Mouse (Mus musculus) forebrain, embryonic 11.5 days (tissue): ENCODE data around the gene Becn1. TPM values are rescaled to one million over a fixed set of nuclear protein-coding genes. Genes with fewer than 3 reads are reported as not detected.
A peak's percentile ranks its signal among the peaks of the same experiment; 100 is the strongest.

Experiments used
- ATAC-seq: fragments of 200-750 bp; cut with Nextera tagmentation; replicated peaks from 2 replicates; pipeline ENCODE4 v1.8.0; 2017; ENCODE audit warnings: moderate TSS enrichment; ENCODE audit not compliant: low FRiP score
- DNase-seq: peaks from one replicate; pipeline ENCODE4 v3.0.0-alpha.2; 2017; ENCODE audit warnings: low spot score
- H3K27ac ChIP-seq: fragments of 300-500 bp; sonication (generic); 2 replicates; pipeline ENCODE4 v1.5.1; 2014; ENCODE audit warnings: low read depth, low read length
- H3K27me3 ChIP-seq: fragments of 300-500 bp; sonication (generic); 2 replicates; pipeline ENCODE4 v1.6.1; 2014; ENCODE audit warnings: mild to moderate bottlenecking, low read length, mixed read lengths; ENCODE audit not compliant: control insufficient read depth, insufficient read depth
- H3K36me3 ChIP-seq: fragments of 300-500 bp; sonication (generic); 2 replicates; pipeline ENCODE4 v1.6.1; 2014; ENCODE audit warnings: mild to moderate bottlenecking, low read length, moderate library complexity, mixed read lengths; ENCODE audit not compliant: control insufficient read depth, insufficient read depth
- H3K4me1 ChIP-seq: fragments of 300-500 bp; sonication (generic); replicated peaks from 2 replicates; pipeline ENCODE4 v1.6.1; 2014; ENCODE audit warnings: low read length, mixed read lengths; ENCODE audit not compliant: control insufficient read depth, insufficient read depth
- H3K4me2 ChIP-seq: fragments of 300-500 bp; sonication (generic); 2 replicates; pipeline ENCODE4 v1.6.1; 2014; ENCODE audit warnings: low read depth, mild to moderate bottlenecking, low read length, moderate library complexity, mixed read lengths; ENCODE audit not compliant: severe bottlenecking
- H3K4me3 ChIP-seq: fragments of 300-500 bp; sonication (generic); 2 replicates; pipeline ENCODE4 v1.5.1; 2014; ENCODE audit warnings: low read depth, low read length
- H3K9ac ChIP-seq: fragments of 300-500 bp; sonication (generic); 2 replicates; pipeline ENCODE4 v1.6.1; 2014; ENCODE audit warnings: low read length
- H3K9me3 ChIP-seq: fragments of 300-500 bp; sonication (generic); 2 replicates; pipeline ENCODE4 v1.6.1; 2016; ENCODE audit warnings: low read length, mixed read lengths; ENCODE audit not compliant: control insufficient read depth
- WGBS: fragments of 180-500 bp; shearing (Covaris S2); extraction: QIAGEN DNeasy Blood & Tissue Kit; methylation state at CpG from one replicate; pipeline ENCODE4 v1.1.7; 2014; 5-methylcytosine and 5-hydroxymethylcytosine counted together
- polyA plus RNA-seq: library from polyadenylated mRNA; unstranded; fragments of >200 nt; fragmentation: Nextera tagmentation; extraction: Ambion mirVana; gene quantifications from 2 replicates; pipeline ENCODE4 v1.2.1, GENCODE M21; 2014

The Becn1 gene
- polyA plus RNA-seq, 1 experiment from 2014 or later = 159 TPM

DNA sequence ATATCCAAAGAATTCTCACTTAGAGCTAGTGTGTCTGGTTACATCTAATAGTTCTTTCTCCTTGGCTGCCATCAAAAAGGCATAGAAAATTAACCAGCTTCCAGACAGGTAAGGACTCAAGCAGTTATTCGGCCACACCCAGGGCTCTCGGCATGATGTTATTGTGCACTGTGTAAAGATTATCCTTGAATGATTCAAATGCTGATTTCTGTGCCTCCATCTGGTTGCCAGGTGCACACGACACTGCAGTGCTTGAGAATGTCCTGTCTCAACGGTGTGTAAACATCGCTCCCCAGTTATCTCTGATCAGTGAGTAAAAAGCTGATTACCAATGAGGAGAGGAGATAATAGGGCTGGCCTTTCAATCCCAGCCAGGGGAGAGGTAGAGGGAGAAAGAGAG, 5.7 kb upstream of the Becn1 start:
- H3K36me3 ChIP-seq = no peaks in the 10 kb centered on the region
- ATAC-seq (no peak), DNase-seq (no peak)
- no peak overlapping the region for H3K27ac ChIP-seq
- H3K4me1 ChIP-seq = no peaks in the 10 kb centered on the region
- H3K9me3 ChIP-seq = no peaks in the 10 kb centered on the region
- H3K9ac ChIP-seq = no peak overlapping the region
- no peaks in the 10 kb centered on the region for H3K27me3 ChIP-seq
- H3K4me2 ChIP-seq = no peak overlapping the region
- WGBS = 46% methylated on average over 5 of the region's 5 CpGs
- H3K4me3 ChIP-seq = no peak overlapping the region

DNA sequence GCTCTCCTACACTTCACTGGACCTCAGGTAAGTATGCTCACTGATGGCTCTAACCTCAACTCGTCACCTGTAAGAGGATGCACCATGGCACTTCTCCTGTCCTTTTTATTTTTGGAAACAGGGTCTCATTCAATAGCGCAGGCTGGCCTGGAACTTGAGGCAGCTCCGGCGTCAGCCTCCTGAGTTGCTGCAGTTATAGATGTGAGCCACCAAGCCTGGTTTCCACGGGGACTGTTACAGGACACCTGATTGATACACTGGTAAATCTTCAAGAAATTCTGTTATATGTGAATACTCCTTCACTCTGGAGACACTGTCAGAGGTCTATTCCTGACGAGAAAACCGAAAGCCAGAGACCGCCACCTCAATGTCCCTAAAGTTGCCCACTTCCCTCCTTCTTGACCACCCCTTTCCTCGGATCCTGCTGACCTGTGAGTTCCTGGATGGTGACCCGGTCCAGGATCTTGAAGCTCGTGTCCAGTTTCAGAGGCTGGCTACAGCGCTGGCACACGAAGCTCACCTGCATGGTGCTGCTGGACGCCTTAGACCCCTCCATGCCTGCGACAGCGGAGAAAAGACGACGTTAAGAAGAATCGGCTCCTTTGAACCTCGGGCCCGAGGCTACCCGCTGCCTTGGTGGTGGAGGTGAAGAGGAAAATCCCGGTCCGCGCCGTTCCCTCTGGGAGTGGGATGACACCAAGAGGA, 635 bp downstream of the Becn1 start:
- Histone ChIP-seq H3K9ac (peak overlapping the region; percentile 82), H3K36me3 (no peaks in the 10 kb centered on the region), H3K4me2 (peak overlapping the region; percentile 99), H3K9me3 (no peaks in the 10 kb centered on the region), H3K4me3 (peak overlapping the region; percentile 90), H3K27ac (no peak overlapping the region), H3K4me1 (peaks cover 8% of the 10 kb centered on the region), H3K27me3 (no peaks in the 10 kb centered on the region)
- 13% methylated on average over 26 of the region's 26 CpGs for WGBS
- ATAC-seq = no peak
- no peak for DNase-seq

- Histone ChIP-seq H3K4me3 (no peak overlapping the region; the same call in 1 of the 2 replicates), H3K9me3 (no peaks in the 10 kb centered on the region), H3K4me2 (peak overlapping the region; percentile 99), H3K4me1 (peaks cover 8% of the 10 kb centered on the region), H3K9ac (no peak overlapping the region), H3K27me3 (no peaks in the 10 kb centered on the region), H3K36me3 (no peaks in the 10 kb centered on the region), H3K27ac (no peak overlapping the region)
- ATAC-seq = no peak
- no peak for DNase-seq
- WGBS = 65% methylated on average over 7 of the region's 7 CpGs
These were observed 1.2 kb downstream of the Becn1 start for GRCm38 (mm10) chr11:101300881-101301280.

DNA sequence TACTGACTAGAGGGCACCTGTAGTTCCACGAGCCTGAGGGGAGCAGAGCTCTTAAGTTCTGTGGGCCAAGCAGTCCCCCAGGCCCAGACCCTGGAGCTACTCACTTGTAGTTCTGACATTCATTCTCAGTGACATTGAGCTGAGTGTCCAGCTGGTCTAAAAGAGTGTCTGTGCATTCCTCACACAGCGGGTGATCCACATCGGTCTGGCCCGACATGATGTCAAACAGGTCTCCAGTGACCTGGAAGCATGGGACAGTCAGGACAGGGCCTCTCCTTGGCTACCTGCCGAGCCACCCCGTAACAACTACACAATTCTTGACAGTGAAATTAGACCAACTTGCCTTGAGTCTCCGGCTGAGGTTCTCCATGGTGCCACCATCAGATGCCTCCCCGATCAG, 6.9 kb downstream of the Becn1 start:
- WGBS = 89% methylated on average over 8 of the region's 8 CpGs
- ATAC-seq = no peak
- no peaks in the 10 kb centered on the region for H3K4me1 ChIP-seq
- no peak for DNase-seq
- H3K4me2 ChIP-seq = no peak overlapping the region
- H3K36me3 ChIP-seq = peaks cover 2% of the 10 kb centered on the region
- no peak overlapping the region for H3K9ac ChIP-seq
- no peak overlapping the region for H3K27ac ChIP-seq
- no peaks in the 10 kb centered on the region for H3K27me3 ChIP-seq
- H3K9me3 ChIP-seq = no peaks in the 10 kb centered on the region
- no peak overlapping the region for H3K4me3 ChIP-seq

- no peak for ATAC-seq
- no peaks in the 10 kb centered on the region for H3K4me1 ChIP-seq
- DNase-seq = no peak
- WGBS = 93% methylated on average over 8 of the region's 8 CpGs
- H3K9me3 ChIP-seq = no peaks in the 10 kb centered on the region
- no peak overlapping the region for H3K4me2 ChIP-seq
- no peak overlapping the region for H3K9ac ChIP-seq
- H3K27ac ChIP-seq = no peak overlapping the region
- H3K27me3 ChIP-seq = no peaks in the 10 kb centered on the region
- peaks cover 8% of the 10 kb centered on the region for H3K36me3 ChIP-seq
- H3K4me3 ChIP-seq = no peak overlapping the region
These were observed 10.9 kb downstream of the Becn1 start for GRCm38 (mm10) chr11:101291231-101291630.

- ATAC-seq = no peak
- 90% methylated on average over 9 of the region's 9 CpGs for WGBS
- 0 out of 2 replicates have a peak, but pooled peaks cover under 1% of the 10 kb centered on the region for H3K27me3 ChIP-seq
- no peak overlapping the region for H3K4me2 ChIP-seq
- H3K36me3 ChIP-seq = peaks cover 8% of the 10 kb centered on the region; the same call in 1 of the 2 replicates
- H3K9me3 ChIP-seq = no peaks in the 10 kb centered on the region
- H3K4me1 ChIP-seq = 0 out of 2 replicates have a peak, but pooled peaks cover 2% of the 10 kb centered on the region
- no peak overlapping the region for H3K9ac ChIP-seq
- no peak overlapping the region for H3K27ac ChIP-seq
- no peak for DNase-seq
- H3K4me3 ChIP-seq = no peak overlapping the region
These were observed 14.8 kb downstream of the Becn1 start for GRCm38 (mm10) chr11:101287306-101287705.

GRCm38 (mm10) chr11:101283805-101284204, 18.3 kb downstream of the Becn1 start:
- Histone ChIP-seq H3K36me3 (peaks cover 3% of the 10 kb centered on the region; the same call in 1 of the 2 replicates), H3K4me1 (peaks cover 2% of the 10 kb centered on the region; the same call in 1 of the 2 replicates), H3K27ac (no peak overlapping the region), H3K4me3 (no peak overlapping the region), H3K9ac (no peak overlapping the region), H3K27me3 (peaks cover 5% of the 10 kb centered on the region; the same call in 1 of the 2 replicates), H3K4me2 (no peak overlapping the region), H3K9me3 (no peaks in the 10 kb centered on the region)
- DNase-seq (no peak), ATAC-seq (no peak)
- 75% methylated on average over 4 of the region's 4 CpGs for WGBS

- Histone ChIP-seq H3K4me1 (peaks cover 3% of the 10 kb centered on the region), H3K9ac (no peak overlapping the region), H3K27ac (no peak overlapping the region), H3K27me3 (peaks cover 5% of the 10 kb centered on the region; the same call in 1 of the 2 replicates), H3K4me3 (no peak overlapping the region), H3K9me3 (no peaks in the 10 kb centered on the region), H3K36me3 (peaks cover 3% of the 10 kb centered on the region; the same call in 1 of the 2 replicates), H3K4me2 (no peak overlapping the region)
- DNase-seq = peak; percentile 55
- ATAC-seq = no peak
- WGBS = 14% methylated on average over 5 of the region's 5 CpGs
These were observed 19.2 kb downstream of the Becn1 start for GRCm38 (mm10) chr11:101282896-101283295.

DNA sequence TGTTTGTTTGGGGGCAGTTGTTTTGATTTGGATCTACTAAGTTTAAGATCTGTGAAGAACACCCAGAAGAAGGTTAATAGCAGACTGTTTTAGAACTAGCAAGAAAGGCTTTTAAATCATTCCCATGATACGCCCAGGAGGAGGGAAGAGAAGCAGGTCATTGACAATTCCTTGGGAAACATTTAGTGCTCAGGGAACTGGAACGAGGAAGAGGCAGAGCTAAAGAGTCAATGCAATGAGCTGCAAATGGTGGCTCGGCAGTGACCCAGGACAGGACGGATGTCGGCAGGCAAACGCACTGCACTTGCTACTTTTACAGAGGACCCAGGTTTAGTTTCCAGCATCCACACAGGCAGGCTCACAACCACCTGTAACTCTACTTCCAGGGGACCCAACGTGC, 21.2 kb downstream of the Becn1 start:
- DNase-seq (no peak), ATAC-seq (no peak)
- Histone ChIP-seq H3K9ac (no peak overlapping the region), H3K36me3 (no peaks in the 10 kb centered on the region; the same call in 1 of the 2 replicates), H3K4me2 (no peak overlapping the region), H3K27ac (no peak overlapping the region), H3K27me3 (peaks cover 5% of the 10 kb centered on the region; the same call in 1 of the 2 replicates), H3K9me3 (no peaks in the 10 kb centered on the region), H3K4me3 (no peak overlapping the region), H3K4me1 (peaks cover 11% of the 10 kb centered on the region)
- WGBS = 53% methylated on average over 7 of the region's 7 CpGs
